Mouse (Mus musculus): Measurements from ENCODE around the gene Olfr1225.
"Not testable (repeated sequence)": the region's sequence is repeated elsewhere in the genome, so short reads cannot be mapped to it uniquely, and the experiment has no call there.

Gene Olfr1225

GRCm38 (mm10) chr2:89174569-89174968 is at the start of gene Olfr1225:
TSS of gene Olfr1225 (minus strand) at chr2:89174669.
- no peak for DNase-seq (ENCODE audit: low spot score)

DNA sequence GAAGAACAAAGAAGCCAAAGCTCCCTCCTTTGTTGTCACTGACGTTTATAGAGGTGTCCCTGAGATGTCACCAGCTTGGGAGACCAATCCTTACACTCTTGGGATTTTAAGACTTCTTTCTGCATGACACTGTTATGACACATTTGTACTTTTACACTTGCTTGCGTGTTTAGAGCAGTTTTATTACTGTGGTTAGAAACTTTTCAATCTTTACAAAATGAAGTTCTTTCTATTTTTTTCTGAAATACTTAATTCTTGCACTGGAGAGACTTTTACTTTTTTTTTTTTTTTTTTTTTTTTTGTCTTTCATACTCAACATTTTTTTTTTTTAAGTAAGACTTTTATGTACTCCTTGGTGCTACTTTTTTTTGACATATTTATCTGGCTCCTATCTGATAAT is 25.5 kb upstream of the Olfr1225 start, which contains the start of gene Olfr1226:
Olfr1226 (minus strand) TSS at position 101 of the 400 bp plus-strand sequence.
- DNase-seq (ENCODE audit: low spot score) = no peak

DNA sequence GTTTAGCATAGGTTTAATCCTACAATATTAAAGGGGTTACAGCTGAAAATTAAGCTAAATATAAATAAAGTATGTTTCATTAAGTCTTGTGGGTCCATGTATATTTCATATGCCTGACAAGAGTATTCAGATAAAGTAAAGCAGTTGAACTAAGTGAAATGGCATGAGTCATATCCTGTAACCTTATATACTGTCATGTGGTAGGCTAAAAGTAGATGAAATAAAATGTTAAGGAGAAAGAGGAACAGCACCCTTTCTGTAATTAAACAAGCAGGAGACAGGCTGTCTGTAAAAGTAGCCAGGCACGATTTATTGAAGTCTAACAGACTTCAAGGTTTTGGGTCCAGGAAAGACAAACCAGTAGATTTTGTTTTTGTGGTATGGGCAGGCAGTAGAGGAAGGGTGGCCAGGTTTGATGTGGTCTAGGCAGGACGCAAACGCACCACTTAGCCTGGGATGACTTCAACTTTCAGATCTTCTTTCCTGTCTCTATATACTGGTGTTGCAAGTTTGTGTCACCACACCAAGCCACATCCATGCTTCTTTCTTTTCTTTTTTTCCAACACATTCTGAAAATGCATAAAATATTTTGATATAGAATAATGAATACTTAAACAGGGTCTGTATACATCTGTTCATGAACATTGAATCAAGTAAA is 22.0 kb upstream of the Olfr1225 start:
- no peak for DNase-seq (ENCODE audit: low spot score)

- DNase-seq (ENCODE audit: low spot score) = not testable (repeated sequence)
Observed at GRCm38 (mm10) chr2:89164711-89165110, 9.8 kb downstream of the Olfr1225 start.

DNA sequence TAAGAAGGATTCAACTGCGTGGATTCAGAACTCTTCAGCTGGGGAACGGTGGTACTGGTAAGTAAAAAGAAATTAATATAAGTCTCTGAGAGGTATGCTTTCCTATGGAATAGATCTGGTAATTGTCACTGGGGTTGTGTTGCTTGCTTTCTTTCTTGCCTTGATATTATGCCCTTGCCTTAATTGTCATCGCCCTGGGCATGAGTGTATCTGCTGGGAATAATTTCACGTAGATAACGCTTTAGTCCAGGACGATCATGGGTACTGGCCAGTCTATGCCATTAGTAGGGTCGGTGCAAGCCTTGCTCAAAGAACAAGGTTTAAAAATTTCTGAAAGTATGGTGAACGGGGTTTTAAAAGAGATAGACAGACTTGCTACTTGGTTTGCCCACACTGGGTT is 10.5 kb downstream of the Olfr1225 start, which contains the start of gene Olfr1224-ps1:
Olfr1224-ps1 (minus strand) TSS at position 101 of the 400 bp plus-strand sequence.
- DNase-seq (ENCODE audit: low spot score) = not testable (repeated sequence)

DNA sequence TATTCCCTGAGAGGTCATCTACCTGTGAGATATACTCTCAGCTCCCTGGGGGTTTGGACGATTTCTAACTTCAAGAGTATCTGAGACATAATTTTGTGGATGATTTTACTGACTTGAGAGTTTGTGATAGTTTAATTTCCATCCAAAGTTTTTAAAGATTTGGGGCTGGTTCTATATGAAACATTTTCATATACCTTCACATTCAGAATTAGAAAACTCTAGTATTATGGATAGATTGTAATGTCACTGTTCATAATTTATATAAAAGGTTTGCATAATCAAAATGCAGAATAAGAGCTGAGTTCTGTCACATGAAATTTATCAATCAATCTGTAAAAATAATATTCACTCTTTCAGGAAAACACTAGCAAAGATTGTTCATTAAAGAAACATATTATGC is 23.0 kb downstream of the Olfr1225 start, which contains the start of gene Olfr1223:
Olfr1223 (minus strand) TSS at position 101 of the 400 bp plus-strand sequence.
- no peak for DNase-seq (ENCODE audit: low spot score)

DNA sequence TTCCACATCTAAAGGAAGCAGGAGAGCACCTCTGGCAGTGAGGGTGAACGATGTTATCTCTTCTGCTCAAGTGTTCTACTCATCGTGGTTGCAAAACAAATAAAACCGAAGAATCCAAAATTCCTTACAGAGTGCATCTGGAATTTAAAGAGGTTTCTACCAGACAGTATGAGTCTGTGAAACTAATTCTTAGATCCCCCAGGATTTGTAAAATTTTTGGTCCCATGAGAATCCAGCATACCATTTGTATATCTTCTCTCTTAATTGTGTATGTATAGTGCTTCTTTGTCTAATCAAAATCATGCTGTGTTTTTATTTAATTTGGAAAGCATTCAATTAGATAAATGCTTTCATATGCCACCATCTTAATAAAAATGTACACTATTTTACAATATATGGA is 41.5 kb downstream of the Olfr1225 start, which contains the start of gene Olfr1222:
Olfr1222 (minus strand) TSS at position 101 of the 400 bp plus-strand sequence.
- DNase-seq (ENCODE audit: low spot score) = no peak

Measured in left cerebral cortex, adult 11 months (tissue).